Mouse (Mus musculus) lung, postnatal 0 days (tissue): ENCODE data around the gene Zp3.

ENCODE experiments used
- CTCF ChIP-seq: IDR thresholded peaks from 2 replicates; pipeline ENCODE4 v1.5.1; 2016; ENCODE audit warnings: antibody characterized with exemption, mild to moderate bottlenecking
- EP300 ChIP-seq: IDR thresholded peaks from 2 replicates; pipeline ENCODE4 v1.6.1; 2016; ENCODE audit warnings: antibody characterized with exemption, mild to moderate bottlenecking, control low read depth

- TF ChIP-seq CTCF (no peak), EP300 (no peak)
These were observed 27.1 kb upstream of the Zp3 start for GRCm38 (mm10) chr5:135952830-135953229.
